Mouse (Mus musculus) activated CD4-positive, CD25-positive, alpha-beta regulatory T cell, adult 4 months (primary cell): Measurements from ENCODE around the gene Gm14391. TPM values are rescaled to one million over a fixed set of nuclear protein-coding genes. Genes with fewer than 3 reads are reported as not detected.
"Not testable (repeated sequence)": the region's sequence is repeated elsewhere in the genome, so short reads cannot be mapped to it uniquely, and the experiment has no call there.

Source experiments
- ATAC-seq: one replicate; pipeline ENCODE4 v1.8.0; 2017
- polyA plus RNA-seq, 2 experiments: library from polyadenylated mRNA; unstranded; fragments of 100-300 nt; shearing (Covaris generic); gene quantifications; one replicate each; pipeline ENCODE4 v1.2.1; 2017

Gene Gm14391
- 1 to 10 TPM; 4.7 to 6.8 TPM for polyA plus RNA-seq

DNA sequence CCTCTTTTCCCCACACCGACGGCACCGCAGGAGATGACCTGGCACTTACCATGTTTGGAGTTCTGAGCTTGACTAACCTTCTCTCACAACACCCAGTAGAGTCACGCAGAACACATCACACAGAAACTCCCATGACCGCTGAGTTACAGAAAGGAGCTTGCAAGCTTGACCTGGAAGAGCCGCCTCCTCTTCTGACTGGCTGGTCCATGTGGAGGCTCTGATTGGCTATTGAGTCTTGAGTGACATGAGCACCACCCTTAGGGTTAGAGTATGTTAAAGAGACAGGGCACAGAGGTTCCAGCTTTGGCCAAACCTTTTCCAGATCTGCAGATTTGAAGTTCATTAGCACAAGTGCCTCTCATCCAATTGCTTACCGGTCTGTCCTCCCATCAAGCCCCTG, at the start of gene Gm14391:
Gene Gm14391, minus strand, starts transcription at position 186 of the 400 bp plus-strand sequence.
- peak; percentile 63 for ATAC-seq

DNA sequence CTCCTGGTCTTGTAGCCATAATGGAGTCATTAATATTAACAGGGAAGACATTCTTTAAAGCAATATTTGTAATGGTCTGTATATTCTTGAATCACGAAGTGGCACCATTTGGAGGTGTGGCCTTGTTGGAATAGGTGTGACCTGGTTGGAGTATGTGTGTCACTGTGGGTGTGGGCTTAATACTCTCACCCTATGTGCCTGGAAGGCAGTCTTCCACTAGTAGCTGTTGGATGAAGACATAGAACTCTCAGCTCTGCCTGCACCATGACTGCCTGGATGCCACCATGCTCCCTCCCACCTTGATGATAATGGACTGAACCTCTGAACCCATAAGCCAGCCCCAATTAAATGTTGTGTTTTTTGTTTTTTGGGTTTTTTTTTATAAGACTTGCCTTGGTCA, 27.7 kb downstream of the Gm14391 start:
- ATAC-seq = not testable (repeated sequence)

DNA sequence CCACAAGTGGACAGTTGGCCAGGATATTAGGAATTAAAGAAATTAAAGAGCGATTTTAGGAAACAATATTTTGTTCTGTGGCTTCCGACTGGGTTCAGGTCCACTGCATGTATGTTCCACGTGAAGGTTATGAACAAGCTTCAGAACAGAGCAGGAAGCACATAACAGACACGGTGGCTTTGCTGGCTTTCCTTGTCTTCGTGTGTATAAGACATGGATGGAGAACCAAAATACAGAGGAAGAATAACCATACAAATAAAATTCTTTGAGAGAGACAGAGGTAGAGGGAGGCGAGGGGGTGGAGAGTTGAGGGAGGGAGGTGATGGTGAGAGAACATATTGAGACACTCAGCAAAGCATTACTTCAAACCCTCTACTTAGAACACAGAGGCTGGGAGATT, 30.4 kb downstream of the Gm14391 start:
- no peak for ATAC-seq

DNA sequence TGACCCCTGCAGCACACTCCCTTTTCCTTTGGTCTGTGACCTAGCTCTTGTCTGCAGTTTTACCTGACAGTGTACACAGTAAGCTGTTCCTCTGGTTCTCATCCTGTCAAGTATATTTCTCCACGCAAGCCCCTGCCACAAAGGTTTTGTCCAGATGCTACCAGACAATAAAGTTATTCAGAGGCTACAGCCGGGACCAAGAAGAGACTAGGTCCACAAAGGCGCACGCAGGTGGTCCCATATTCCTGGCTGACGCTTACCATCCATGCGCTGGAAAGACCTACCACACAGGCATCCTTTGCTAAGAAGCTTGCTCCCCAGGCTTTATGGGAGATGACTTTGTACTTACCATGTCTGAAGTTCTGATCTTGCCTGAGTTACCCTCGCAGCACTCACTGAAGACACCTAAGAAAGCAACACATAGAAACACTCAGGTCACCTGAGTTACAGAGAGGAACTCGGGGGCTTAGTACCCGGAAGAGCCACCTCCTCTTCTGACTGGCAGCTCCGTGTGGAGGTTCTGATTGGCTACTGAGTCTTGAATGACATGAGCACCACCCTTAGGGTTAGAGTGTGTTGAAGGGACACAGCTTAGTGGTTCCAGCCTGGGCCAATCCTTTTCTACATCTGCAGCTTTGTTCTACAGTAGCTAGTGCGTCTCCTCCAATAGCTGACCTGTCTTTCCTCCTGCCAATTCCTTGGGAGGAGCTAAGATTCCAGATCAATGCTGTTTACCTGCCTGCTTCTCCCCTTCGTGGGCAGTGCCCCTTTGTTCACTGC, 31.1 kb downstream of the Gm14391 start, which contains the start of gene Gm14443:
Gene Gm14443, minus strand, starts transcription at position 471 of the 780 bp plus-strand sequence.
- not testable (repeated sequence) for ATAC-seq

DNA sequence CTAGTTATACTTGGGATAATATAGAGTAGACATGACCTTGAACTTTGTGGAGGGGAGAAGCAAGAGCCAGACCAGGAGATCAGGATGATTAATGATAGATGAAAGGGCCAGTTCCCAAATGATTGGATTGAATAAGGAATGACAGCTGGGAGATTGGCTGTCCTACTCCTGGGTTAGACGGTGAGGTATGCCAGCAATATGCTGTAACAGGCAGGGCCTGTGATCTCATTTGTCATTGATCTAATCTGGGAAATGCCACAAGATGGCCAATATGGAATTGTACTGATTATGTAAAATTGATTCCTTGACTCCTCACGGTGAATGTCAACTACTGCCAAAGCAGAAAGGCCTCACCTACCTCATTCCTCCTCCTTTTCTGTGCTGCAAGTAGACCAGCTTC, 32.7 kb downstream of the Gm14391 start:
- ATAC-seq = not testable (repeated sequence)

DNA sequence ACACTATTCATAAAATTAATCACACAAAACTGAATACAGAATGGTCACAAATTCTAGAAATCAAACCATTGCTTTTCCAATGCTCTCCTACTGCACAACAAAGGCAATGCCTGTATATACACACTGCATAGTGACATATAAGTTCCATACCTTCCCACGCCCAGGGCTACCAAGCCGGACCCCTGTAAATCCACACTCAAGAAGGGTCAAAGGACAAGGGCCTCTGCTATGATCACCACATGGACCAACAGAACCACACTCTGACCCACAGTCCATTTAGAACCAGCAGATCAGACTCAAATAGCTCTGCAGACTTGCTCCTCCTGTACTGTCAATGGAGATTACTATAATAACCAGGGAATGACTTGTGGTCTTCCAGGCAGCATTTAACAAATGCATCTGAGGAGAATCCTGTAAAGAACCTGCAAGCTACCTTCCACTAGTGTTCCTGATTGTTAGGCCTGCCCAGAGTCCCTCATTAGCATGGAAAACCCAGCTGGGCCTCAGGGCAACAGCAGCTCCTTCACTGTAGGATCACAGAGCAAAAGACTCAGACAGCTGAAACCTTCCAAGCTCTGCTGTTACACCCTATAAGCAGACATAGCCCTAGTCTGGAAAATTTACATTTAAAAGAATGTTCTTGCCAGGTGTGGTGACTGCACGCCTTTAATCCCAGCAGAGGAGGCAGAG, 33.7 kb downstream of the Gm14391 start:
- not testable (repeated sequence) for ATAC-seq

DNA sequence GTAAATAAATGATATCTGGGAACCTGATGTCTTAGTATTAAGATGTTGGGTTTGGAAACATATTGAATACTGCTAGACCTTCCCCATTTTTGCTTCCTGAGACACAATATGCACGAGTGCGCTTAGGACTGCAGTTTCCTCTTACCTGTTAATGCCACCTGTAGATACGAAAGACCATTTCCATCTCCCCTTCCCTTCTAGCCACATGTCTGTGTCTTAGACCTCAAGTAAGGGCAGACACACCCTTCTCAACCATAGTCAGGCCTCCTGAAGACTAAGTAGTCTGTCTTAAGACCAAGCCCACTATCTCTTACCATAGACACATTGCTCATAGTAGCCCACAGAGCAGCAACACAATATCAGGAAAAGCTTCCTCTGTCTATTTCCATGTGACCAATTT, 34.6 kb downstream of the Gm14391 start:
- ATAC-seq = no peak

DNA sequence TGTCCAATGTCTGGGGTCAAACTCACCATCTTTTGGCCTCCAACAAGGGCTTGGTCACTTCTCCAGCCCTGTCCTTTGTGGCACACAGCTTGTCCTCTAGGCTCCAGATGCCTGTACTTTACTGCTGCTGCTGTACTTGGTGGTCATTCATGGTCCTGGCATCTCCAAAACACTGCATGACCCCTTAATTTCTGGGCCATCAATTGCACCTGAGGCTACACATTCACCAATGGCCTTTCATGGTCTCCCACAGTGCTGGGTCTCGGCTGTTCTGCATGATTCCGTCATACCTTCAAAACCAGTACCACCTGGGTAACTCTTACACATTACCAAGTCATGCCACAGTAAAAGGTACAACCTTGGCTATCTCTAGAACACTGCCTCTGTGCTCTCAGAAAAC, 39.8 kb downstream of the Gm14391 start:
- not testable (repeated sequence) for ATAC-seq

DNA sequence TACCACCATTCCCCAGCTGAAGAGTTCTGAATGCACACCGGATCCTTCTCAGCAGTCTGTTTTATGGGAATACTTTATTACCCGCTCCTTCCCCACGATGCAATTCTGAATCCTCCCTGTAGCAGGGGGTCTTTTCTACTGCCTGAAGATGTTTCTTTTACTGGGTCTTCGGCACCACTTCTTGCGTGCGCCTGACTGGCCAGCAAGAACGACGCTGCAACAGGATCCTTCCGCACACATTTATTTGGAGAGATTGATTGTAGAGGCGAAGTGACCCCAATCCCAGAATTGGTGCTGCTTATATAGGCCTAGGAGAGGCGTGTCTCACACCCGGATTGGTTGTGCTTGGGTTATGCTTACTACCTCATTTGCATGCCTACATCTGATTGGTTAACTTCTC, 41.6 kb downstream of the Gm14391 start:
- not testable (repeated sequence) for ATAC-seq

DNA sequence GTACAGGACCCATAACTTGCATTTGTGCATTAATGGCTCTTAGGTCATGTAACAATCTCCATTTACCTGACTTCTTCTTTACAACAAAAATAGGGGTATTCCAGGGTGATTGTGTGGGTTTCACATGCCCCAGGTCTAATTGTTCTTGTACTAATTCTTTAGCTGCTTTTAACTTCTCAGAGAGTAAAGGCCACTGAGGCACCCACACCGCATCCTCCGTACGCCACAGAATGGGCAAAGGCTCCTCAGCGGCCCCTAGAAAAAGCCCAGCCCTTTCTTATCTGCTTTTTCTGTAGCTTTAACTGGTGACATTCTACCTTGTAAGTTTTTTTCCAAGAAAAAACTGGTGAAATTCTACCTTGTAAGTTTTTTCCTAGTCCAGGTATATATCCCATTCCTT, 45.3 kb downstream of the Gm14391 start:
- not testable (repeated sequence) for ATAC-seq

DNA sequence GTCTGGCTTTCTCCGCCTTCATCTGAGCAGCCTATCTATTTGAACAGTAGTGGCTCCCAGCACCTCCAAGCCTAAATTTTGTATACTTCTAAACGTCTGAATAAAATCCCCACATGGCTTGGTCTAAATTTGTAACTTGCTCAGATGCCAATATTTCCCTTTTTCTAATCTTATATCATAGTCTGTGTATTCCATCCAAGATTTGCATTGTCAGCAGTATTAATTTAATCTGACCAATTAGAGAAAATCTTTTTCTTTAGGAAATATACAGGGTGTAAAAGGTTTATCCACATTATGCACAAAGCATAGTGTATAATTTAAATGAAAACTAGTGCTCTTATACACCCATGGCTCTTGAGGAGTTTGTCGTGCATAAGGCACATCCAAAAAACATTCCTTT, 48.1 kb downstream of the Gm14391 start:
- ATAC-seq = no peak

DNA sequence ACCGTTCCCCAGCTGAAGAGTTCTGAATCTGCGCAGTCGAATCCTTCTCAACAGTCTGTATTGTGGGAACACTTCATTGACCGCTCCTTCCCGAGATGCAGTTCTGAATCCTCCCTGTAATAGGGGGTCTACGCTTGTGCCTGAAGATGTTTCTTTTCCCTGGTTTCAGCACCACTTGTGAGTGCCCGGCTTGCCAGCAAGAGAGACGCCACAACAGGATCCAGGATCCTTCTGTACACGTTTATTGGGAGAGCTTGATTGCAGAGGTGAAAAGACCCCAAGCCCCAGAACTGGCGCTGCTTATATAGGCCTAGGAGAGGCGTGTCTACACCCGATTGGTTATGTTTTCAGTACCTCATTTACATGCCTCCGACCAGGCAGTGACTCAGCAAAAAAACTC, 50.0 kb downstream of the Gm14391 start:
- ATAC-seq = no peak

DNA sequence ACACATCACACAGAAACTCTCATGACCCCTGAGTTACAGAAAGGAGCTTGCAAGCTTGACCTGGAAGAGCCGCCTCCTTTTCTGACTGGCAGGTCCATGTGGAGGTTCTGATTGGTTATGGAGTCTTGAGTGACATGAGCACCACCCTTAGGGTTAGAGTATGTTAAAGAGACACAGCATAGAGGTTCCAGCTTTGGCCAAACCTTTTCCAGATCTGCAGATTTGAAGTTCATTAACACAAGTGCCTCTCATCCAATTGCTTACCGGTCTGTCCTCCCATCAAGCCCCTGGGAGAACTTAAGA, 64.8 kb downstream of the Gm14391 start, which contains the start of gene Gm14399:
Gene Gm14399, minus strand, starts transcription at position 20 of the 303 bp plus-strand sequence.
- ATAC-seq = not testable (repeated sequence)

DNA sequence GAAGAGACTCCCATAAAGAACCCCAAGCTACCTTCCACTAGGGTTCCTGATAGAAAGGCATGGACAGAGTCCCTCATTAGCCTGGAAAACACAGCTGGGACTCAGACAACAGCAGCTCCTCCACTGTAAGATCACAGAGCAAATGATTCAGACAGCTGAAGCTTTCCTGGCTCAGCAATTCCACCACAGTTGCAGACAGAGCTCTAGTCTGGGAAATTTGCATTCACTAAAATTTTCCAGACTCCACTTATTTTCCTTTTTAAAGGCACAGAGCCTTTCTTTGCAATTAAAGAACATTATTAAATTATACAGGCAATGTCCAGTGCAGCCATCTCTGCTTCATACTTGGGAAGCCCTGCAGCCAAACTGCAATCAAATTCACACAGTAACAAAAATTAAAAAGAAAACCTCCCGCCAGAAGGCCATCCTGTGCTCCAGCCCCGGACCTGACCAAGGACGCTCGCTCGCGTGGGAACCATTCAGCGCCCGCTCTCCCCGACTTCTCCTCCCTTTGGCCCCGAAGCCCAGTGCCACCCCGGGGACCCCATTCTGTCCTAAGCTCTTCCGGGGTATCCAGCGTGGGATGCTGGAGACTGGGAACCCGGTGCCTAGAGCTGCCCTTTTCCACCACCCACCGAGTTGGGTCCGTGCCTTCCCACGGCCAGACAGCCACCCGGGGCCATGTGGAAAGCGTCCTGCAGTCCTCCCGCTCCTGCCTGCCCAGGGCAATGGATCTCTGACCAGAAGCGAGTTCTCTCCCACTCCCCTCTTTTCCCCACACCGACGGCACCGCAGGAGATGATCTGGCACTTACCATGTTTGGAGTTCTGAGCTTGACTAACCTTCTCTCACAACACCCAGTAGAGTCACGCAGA, 65.4 kb downstream of the Gm14391 start:
- ATAC-seq = not testable (repeated sequence)

Other genes starting within 250 kb of the Gm14391 start
- gene Gm14444, start 196.7 kb downstream of the Gm14391 start, polyA plus RNA-seq = not detected
- not detected for gene Gm14393, start 139.1 kb downstream of the Gm14391 start, polyA plus RNA-seq
- gene Gm14399, start 64.9 kb downstream of the Gm14391 start, polyA plus RNA-seq = 10 to 100 TPM in 1 of 2 experiments, 1 to 10 TPM in 1; 4.3 to 19.8 TPM
- under 1 TPM; 0.24 to 0.37 TPM for gene Gm14443, start 31.0 kb downstream of the Gm14391 start, polyA plus RNA-seq
- gene Gm14440, start 68.2 kb upstream of the Gm14391 start, polyA plus RNA-seq = 1 to 10 TPM in 1 of 2 experiments, not detected in 1; 6.9 TPM
- gene Gm4631, start 131.3 kb upstream of the Gm14391 start, polyA plus RNA-seq = 10 to 100 TPM in 1 of 2 experiments, 1 to 10 TPM in 1; 8.0 to 10.4 TPM
- 1 to 10 TPM; 3.1 TPM for gene Zfp968, start 165.5 kb upstream of the Gm14391 start, polyA plus RNA-seq
- 10 to 100 TPM; 16.1 to 18.7 TPM for gene Gm4724, start 228.9 kb upstream of the Gm14391 start, polyA plus RNA-seq